Mouse (Mus musculus): ENCODE results near the gene Nynrin. TPM values are rescaled to one million over a fixed set of nuclear protein-coding genes. Genes with fewer than 3 reads are reported as not detected.

The Nynrin gene
- polyA plus RNA-seq, 1 experiment: 3.0 TPM

- TF ChIP-seq POLR2A (IDR thresholded peaks at IDR 0.05; ENCODE audit: low read depth, low read length) (no peak), CTCF (IDR thresholded peaks at IDR 0.05; ENCODE audit: extremely low read depth, insufficient read depth, insufficient read length, insufficient replicate concordance) (no peak)
- H3K27me3 ChIP-seq (ENCODE audit: control insufficient read depth, insufficient read depth, low read length): peaks cover 4% of the 10 kb centered on the region
- WGBS: 40% methylated on average over 11 of the region's 11 CpGs
- DNase-seq (ENCODE audit: low read depth in 1 of 2, low spot score in 2 of 2): no peak
- no peak overlapping the region for H3K27ac ChIP-seq (ENCODE audit: insufficient read depth, low read length)
- H3K36me3 ChIP-seq (ENCODE audit: control insufficient read depth, insufficient read depth, low read length): no peaks in the 10 kb centered on the region
- H3K4me3 ChIP-seq (ENCODE audit: extremely low read depth, insufficient read depth, insufficient read length): no peak overlapping the region
- H3K4me1 ChIP-seq (ENCODE audit: control insufficient read depth, insufficient read depth, insufficient read length): no peaks in the 10 kb centered on the region; the same call in 1 of the 2 replicates
These were observed 911 bp upstream of the Nynrin start for GRCm38 (mm10) chr14:55852646-55853551.

GRCm38 (mm10) chr14:55854406-55855100 is 743 bp downstream of the Nynrin start:
- Histone ChIP-seq H3K36me3 (ENCODE audit: control insufficient read depth, insufficient read depth, low read length) (no peaks in the 10 kb centered on the region), H3K4me3 (ENCODE audit: extremely low read depth, insufficient read depth, insufficient read length) (peak overlapping the region; percentile 47; the same call in 1 of the 2 replicates), H3K4me1 (ENCODE audit: control insufficient read depth, insufficient read depth, insufficient read length) (no peaks in the 10 kb centered on the region; the same call in 1 of the 2 replicates), H3K27me3 (ENCODE audit: control insufficient read depth, insufficient read depth, low read length) (peaks cover 4% of the 10 kb centered on the region), H3K27ac (ENCODE audit: insufficient read depth, low read length) (peak overlapping the region; percentile 40)
- DNase-seq (ENCODE audit: low read depth in 1 of 2, low spot score in 2 of 2): no peak
- TF ChIP-seq POLR2A (IDR thresholded peaks at IDR 0.05; ENCODE audit: low read depth, low read length) (no peak), CTCF (IDR thresholded peaks at IDR 0.05; ENCODE audit: extremely low read depth, insufficient read depth, insufficient read length, insufficient replicate concordance) (no peak)
- WGBS: 15% methylated on average over 9 of the region's 9 CpGs

- peak overlapping the region; percentile 40 for H3K27ac ChIP-seq (ENCODE audit: insufficient read depth, low read length)
- peaks cover 4% of the 10 kb centered on the region for H3K27me3 ChIP-seq (ENCODE audit: control insufficient read depth, insufficient read depth, low read length)
- peak overlapping the region; percentile 20; the same call in 1 of the 2 replicates for H3K4me3 ChIP-seq (ENCODE audit: extremely low read depth, insufficient read depth, insufficient read length)
- no peaks in the 10 kb centered on the region for H3K36me3 ChIP-seq (ENCODE audit: control insufficient read depth, insufficient read depth, low read length)
- no peak for DNase-seq (ENCODE audit: low read depth in 1 of 2, low spot score in 2 of 2)
- no peak for TF ChIP-seq CTCF (IDR thresholded peaks at IDR 0.05; ENCODE audit: extremely low read depth, insufficient read depth, insufficient read length, insufficient replicate concordance)
- no peak for TF ChIP-seq POLR2A (IDR thresholded peaks at IDR 0.05; ENCODE audit: low read depth, low read length)
- no peaks in the 10 kb centered on the region; the same call in 1 of the 2 replicates for H3K4me1 ChIP-seq (ENCODE audit: control insufficient read depth, insufficient read depth, insufficient read length)
- WGBS: 52% methylated on average over 4 of the region's 4 CpGs
These were observed 1.3 kb downstream of the Nynrin start for GRCm38 (mm10) chr14:55855101-55855561.

GRCm38 (mm10) chr14:55857588-55857987 is 3.8 kb downstream of the Nynrin start:
- H3K4me3 ChIP-seq (ENCODE audit: extremely low read depth, insufficient read depth, insufficient read length): no peak overlapping the region
- H3K4me1 ChIP-seq (ENCODE audit: control insufficient read depth, insufficient read depth, insufficient read length): no peaks in the 10 kb centered on the region; the same call in 1 of the 2 replicates
- no peak for DNase-seq (ENCODE audit: low read depth in 1 of 2, low spot score in 2 of 2)
- TF ChIP-seq CTCF (IDR thresholded peaks at IDR 0.05; ENCODE audit: extremely low read depth, insufficient read depth, insufficient read length, insufficient replicate concordance) (no peak), POLR2A (IDR thresholded peaks at IDR 0.05; ENCODE audit: low read depth, low read length) (no peak)
- 85% methylated on average over 4 of the region's 4 CpGs for WGBS
- H3K27me3 ChIP-seq (ENCODE audit: control insufficient read depth, insufficient read depth, low read length): peaks cover 4% of the 10 kb centered on the region
- H3K36me3 ChIP-seq (ENCODE audit: control insufficient read depth, insufficient read depth, low read length): no peaks in the 10 kb centered on the region
- no peak overlapping the region for H3K27ac ChIP-seq (ENCODE audit: insufficient read depth, low read length)

GRCm38 (mm10) chr14:55862186-55862585 is 8.4 kb downstream of the Nynrin start:
- 89% methylated on average over 6 of the region's 6 CpGs for whole genome bisulfite sequencing
- Histone ChIP-seq H3K4me3 (ENCODE audit: extremely low read depth, insufficient read depth, insufficient read length) (no peak overlapping the region), H3K27ac (ENCODE audit: insufficient read depth, low read length) (no peak overlapping the region), H3K27me3 (ENCODE audit: control insufficient read depth, insufficient read depth, low read length) (no peaks in the 10 kb centered on the region), H3K36me3 (ENCODE audit: control insufficient read depth, insufficient read depth, low read length) (no peaks in the 10 kb centered on the region), H3K4me1 (ENCODE audit: control insufficient read depth, insufficient read depth, insufficient read length) (no peaks in the 10 kb centered on the region)
- TF ChIP-seq CTCF (IDR thresholded peaks at IDR 0.05; ENCODE audit: extremely low read depth, insufficient read depth, insufficient read length, insufficient replicate concordance): no peak
- no peak for TF ChIP-seq POLR2A (IDR thresholded peaks at IDR 0.05; ENCODE audit: low read depth, low read length)
- no peak for DNase-seq (ENCODE audit: low read depth in 1 of 2, low spot score in 2 of 2)

GRCm38 (mm10) chr14:55862970-55863369 is 9.2 kb downstream of the Nynrin start:
- Histone ChIP-seq H3K27me3 (ENCODE audit: control insufficient read depth, insufficient read depth, low read length) (no peaks in the 10 kb centered on the region), H3K27ac (ENCODE audit: insufficient read depth, low read length) (no peak overlapping the region), H3K36me3 (ENCODE audit: control insufficient read depth, insufficient read depth, low read length) (no peaks in the 10 kb centered on the region), H3K4me1 (ENCODE audit: control insufficient read depth, insufficient read depth, insufficient read length) (no peaks in the 10 kb centered on the region), H3K4me3 (ENCODE audit: extremely low read depth, insufficient read depth, insufficient read length) (no peak overlapping the region)
- no peak for DNase-seq (ENCODE audit: low read depth in 1 of 2, low spot score in 2 of 2)
- TF ChIP-seq CTCF (IDR thresholded peaks at IDR 0.05; ENCODE audit: extremely low read depth, insufficient read depth, insufficient read length, insufficient replicate concordance) (no peak), POLR2A (IDR thresholded peaks at IDR 0.05; ENCODE audit: low read depth, low read length) (no peak)
- WGBS: 91% methylated on average over 10 of the region's 10 CpGs

Data from spleen, adult 2 months (tissue).